Mouse (Mus musculus): ENCODE measurements around the gene C1s1. TPM values are rescaled to one million over a fixed set of nuclear protein-coding genes. Genes with fewer than 3 reads are reported as not detected.
"Not testable (repeated sequence)": the region's sequence is repeated elsewhere in the genome, so short reads cannot be mapped to it uniquely, and the experiment has no call there.

The C1s1 gene
- 5.6 and 9.9 TPM in 2 replicates for polyA plus RNA-seq (2015; fragmentation: Nextera tagmentation; extraction: Ambion mirVana)

GRCm38 (mm10) chr6:124542284-124542683, at the start of gene C1s1:
TSS of gene C1s1 (minus strand) at chr6:124542359.
- not testable (repeated sequence) for H3K27ac ChIP-seq; H3K9me3 ChIP-seq; H3K4me3 ChIP-seq (replicated peaks); H3K4me1 ChIP-seq; H3K36me3 ChIP-seq; H3K9ac ChIP-seq; H3K4me2 ChIP-seq; H3K27me3 ChIP-seq (replicated peaks)
- WGBS: 3% methylated on average over 1 of the region's 1 CpGs
- 0 out of 2 replicates have a peak, but pooled peaks have one; percentile 39 for ATAC-seq (ENCODE audit: insufficient read depth, low FRiP score, low read depth)

- no peaks in the 10 kb centered on the region for H3K9me3 ChIP-seq
- H3K9ac ChIP-seq: no peak overlapping the region
- no peak for ATAC-seq (ENCODE audit: insufficient read depth, low FRiP score, low read depth)
- H3K4me3 ChIP-seq (replicated peaks): no peak overlapping the region
- no peak overlapping the region for H3K27ac ChIP-seq
- no peaks in the 10 kb centered on the region for H3K36me3 ChIP-seq
- no peaks in the 10 kb centered on the region for H3K27me3 ChIP-seq (replicated peaks)
- no peaks in the 10 kb centered on the region for H3K4me1 ChIP-seq
- H3K4me2 ChIP-seq: no peak overlapping the region
These were observed 46.6 kb upstream of the C1s1 start for GRCm38 (mm10) chr6:124588771-124589170.

- Histone ChIP-seq H3K36me3 (no peaks in the 10 kb centered on the region), H3K9me3 (no peaks in the 10 kb centered on the region), H3K9ac (no peak overlapping the region), H3K4me3 (replicated peaks) (no peak overlapping the region), H3K27ac (no peak overlapping the region), H3K27me3 (replicated peaks) (no peaks in the 10 kb centered on the region), H3K4me1 (no peaks in the 10 kb centered on the region), H3K4me2 (no peak overlapping the region)
- no peak for ATAC-seq (ENCODE audit: insufficient read depth, low FRiP score, low read depth)
- 76% methylated on average over 4 of the region's 4 CpGs for WGBS
These were observed 44.1 kb upstream of the C1s1 start for GRCm38 (mm10) chr6:124586266-124586665.

- Histone ChIP-seq H3K9ac (no peak overlapping the region), H3K9me3 (no peaks in the 10 kb centered on the region), H3K27me3 (replicated peaks) (no peaks in the 10 kb centered on the region), H3K4me1 (no peaks in the 10 kb centered on the region), H3K4me3 (replicated peaks) (no peak overlapping the region), H3K4me2 (no peak overlapping the region), H3K36me3 (no peaks in the 10 kb centered on the region), H3K27ac (no peak overlapping the region)
- ATAC-seq (ENCODE audit: insufficient read depth, low FRiP score, low read depth): no peak
- WGBS: 85% methylated on average over 3 of the region's 3 CpGs
These were observed 43.6 kb upstream of the C1s1 start for GRCm38 (mm10) chr6:124585761-124586160.

- Histone ChIP-seq H3K4me2 (no peak overlapping the region), H3K27ac (no peak overlapping the region), H3K9me3 (no peaks in the 10 kb centered on the region), H3K36me3 (no peaks in the 10 kb centered on the region), H3K4me3 (replicated peaks) (no peak overlapping the region), H3K9ac (no peak overlapping the region), H3K4me1 (no peaks in the 10 kb centered on the region), H3K27me3 (replicated peaks) (no peaks in the 10 kb centered on the region)
- ATAC-seq (ENCODE audit: insufficient read depth, low FRiP score, low read depth): no peak
- 49% methylated on average over 3 of the region's 3 CpGs for WGBS
These were observed 42.8 kb upstream of the C1s1 start for GRCm38 (mm10) chr6:124584935-124585334.

- no peak overlapping the region for H3K4me2 ChIP-seq
- ATAC-seq (ENCODE audit: insufficient read depth, low FRiP score, low read depth): no peak
These were observed 40.1 kb upstream of the C1s1 start for GRCm38 (mm10) chr6:124582231-124582630.

GRCm38 (mm10) chr6:124580155-124580554, 38.0 kb upstream of the C1s1 start:
- H3K27me3 ChIP-seq (replicated peaks); ATAC-seq (ENCODE audit: insufficient read depth, low FRiP score, low read depth); H3K36me3 ChIP-seq; H3K4me3 ChIP-seq (replicated peaks); H3K4me1 ChIP-seq; H3K27ac ChIP-seq; H3K9me3 ChIP-seq; H3K9ac ChIP-seq; H3K4me2 ChIP-seq: not testable (repeated sequence)
- 74% methylated on average over 6 of the region's 7 CpGs for WGBS

More at GRCm38 (mm10) chr6:124582231-124582630, 40.1 kb upstream of the C1s1 start:
- no peak overlapping the region for H3K4me3 ChIP-seq (replicated peaks)
- no peaks in the 10 kb centered on the region for H3K36me3 ChIP-seq
- WGBS: 77% methylated on average over 1 of the region's 1 CpGs
- no peaks in the 10 kb centered on the region for H3K4me1 ChIP-seq
- H3K9me3 ChIP-seq: no peaks in the 10 kb centered on the region
- no peak overlapping the region for H3K9ac ChIP-seq
- H3K27me3 ChIP-seq (replicated peaks): no peaks in the 10 kb centered on the region
- H3K27ac ChIP-seq: no peak overlapping the region

- WGBS: 87% methylated on average over 3 of the region's 3 CpGs
- H3K36me3 ChIP-seq; H3K4me3 ChIP-seq (replicated peaks); H3K9ac ChIP-seq; H3K4me1 ChIP-seq; H3K9me3 ChIP-seq; H3K27me3 ChIP-seq (replicated peaks); ATAC-seq (ENCODE audit: insufficient read depth, low FRiP score, low read depth); H3K4me2 ChIP-seq; H3K27ac ChIP-seq: not testable (repeated sequence)
These were observed 33.1 kb upstream of the C1s1 start for GRCm38 (mm10) chr6:124575155-124575678.

- no peak within 1 kb of the TSS for H3K9ac ChIP-seq
- H3K4me3 ChIP-seq (replicated peaks): no peak within 1 kb of the TSS
- no peak within 1 kb of the TSS for H3K4me2 ChIP-seq
- no peak for ATAC-seq (ENCODE audit: insufficient read depth, low FRiP score, low read depth)
- WGBS: 2% methylated on average over 8 of the region's 8 CpGs
- H3K36me3 ChIP-seq: no peaks in the 10 kb centered on the region
- H3K9me3 ChIP-seq: no peaks in the 10 kb centered on the region
- H3K4me1 ChIP-seq: no peaks in the 10 kb centered on the region
- no peaks in the 10 kb centered on the region for H3K27me3 ChIP-seq (replicated peaks)
- H3K27ac ChIP-seq: no peak within 1 kb of the TSS
These were observed 27.9 kb upstream of the C1s1 start, which contains the start of gene C1rb for GRCm38 (mm10) chr6:124570026-124570425. TSS of gene C1rb (plus strand) at chr6:124570294.

GRCm38 (mm10) chr6:124561611-124562010, 19.5 kb upstream of the C1s1 start:
- 85% methylated on average over 2 of the region's 2 CpGs for WGBS
- not testable (repeated sequence) for H3K9me3 ChIP-seq; ATAC-seq (ENCODE audit: insufficient read depth, low FRiP score, low read depth); H3K4me3 ChIP-seq (replicated peaks); H3K9ac ChIP-seq; H3K4me2 ChIP-seq; H3K36me3 ChIP-seq; H3K27ac ChIP-seq; H3K27me3 ChIP-seq (replicated peaks); H3K4me1 ChIP-seq

- not testable (repeated sequence) for H3K4me3 ChIP-seq (replicated peaks); H3K9ac ChIP-seq; H3K36me3 ChIP-seq; H3K27me3 ChIP-seq (replicated peaks); H3K4me1 ChIP-seq; ATAC-seq (ENCODE audit: insufficient read depth, low FRiP score, low read depth); H3K27ac ChIP-seq; H3K9me3 ChIP-seq; H3K4me2 ChIP-seq
- WGBS: 83% methylated on average over 4 of the region's 4 CpGs
These were observed 19.0 kb upstream of the C1s1 start for GRCm38 (mm10) chr6:124561156-124561555.

- not testable (repeated sequence) for H3K27ac ChIP-seq; H3K27me3 ChIP-seq (replicated peaks); H3K9ac ChIP-seq; H3K9me3 ChIP-seq; H3K4me2 ChIP-seq; H3K4me1 ChIP-seq; H3K4me3 ChIP-seq (replicated peaks); ATAC-seq (ENCODE audit: insufficient read depth, low FRiP score, low read depth); H3K36me3 ChIP-seq
- 73% methylated on average over 2 of the region's 2 CpGs for WGBS
These were observed 13.8 kb upstream of the C1s1 start for GRCm38 (mm10) chr6:124555956-124556355.

GRCm38 (mm10) chr6:124552766-124553165, 10.6 kb upstream of the C1s1 start:
- Histone ChIP-seq H3K9me3 (0 out of 2 replicates have a peak, but pooled peaks cover 4% of the 10 kb centered on the region), H3K4me3 (replicated peaks) (no peak overlapping the region), H3K4me2 (no peak overlapping the region), H3K36me3 (no peaks in the 10 kb centered on the region), H3K27ac (no peak overlapping the region), H3K9ac (no peak overlapping the region), H3K4me1 (no peaks in the 10 kb centered on the region), H3K27me3 (replicated peaks) (no peaks in the 10 kb centered on the region)
- WGBS: 66% methylated on average over 22 of the region's 22 CpGs
- ATAC-seq (ENCODE audit: insufficient read depth, low FRiP score, low read depth): no peak
